Mouse (Mus musculus) lung, embryonic 16.5 days (tissue): ENCODE results near the gene Itpripl2. TPM values are rescaled to one million over a fixed set of nuclear protein-coding genes. Genes with fewer than 3 reads are reported as not detected.

Experiments used
- ATAC-seq: fragments of 200-750 bp; cut with Nextera tagmentation; 2 replicates; pipeline ENCODE4 v1.8.0; 2017; ENCODE audit warnings: low read depth, mild to moderate bottlenecking, moderate library complexity
- H3K27ac ChIP-seq: fragments of 300-500 bp; sonication (generic); 2 replicates; pipeline ENCODE4 v1.5.1; 2014; ENCODE audit warnings: mild to moderate bottlenecking, control low read depth, low read length
- H3K27me3 ChIP-seq: fragments of 300-500 bp; sonication (generic); 2 replicates; pipeline ENCODE4 v1.6.1; 2014; ENCODE audit warnings: low read depth, low read length, mixed read lengths; ENCODE audit not compliant: control insufficient read depth, insufficient read depth
- H3K36me3 ChIP-seq: fragments of 300-500 bp; sonication (generic); 2 replicates; pipeline ENCODE4 v1.6.1; 2014; ENCODE audit warnings: low read length; ENCODE audit not compliant: control insufficient read depth, insufficient read depth
- H3K4me1 ChIP-seq: fragments of 300-500 bp; sonication (generic); replicated peaks from 2 replicates; pipeline ENCODE4 v1.6.1; 2014; ENCODE audit warnings: low read length, mixed read lengths; ENCODE audit not compliant: control insufficient read depth, insufficient read depth
- H3K4me2 ChIP-seq: fragments of 300-500 bp; sonication (generic); 2 replicates; pipeline ENCODE4 v1.6.1; 2014; ENCODE audit warnings: low read depth, low read length, control low read depth
- H3K4me3 ChIP-seq: fragments of 300-500 bp; sonication (generic); 2 replicates; pipeline ENCODE4 v1.5.1; 2014; ENCODE audit warnings: mild to moderate bottlenecking, low read length, control low read depth
- H3K9ac ChIP-seq: fragments of 300-500 bp; sonication (generic); 2 replicates; pipeline ENCODE4 v1.6.1; 2014; ENCODE audit warnings: low read length, control low read depth
- H3K9me3 ChIP-seq: fragments of 300-500 bp; sonication (generic); 2 replicates; pipeline ENCODE4 v1.6.1; 2016; ENCODE audit warnings: low read length; ENCODE audit not compliant: control insufficient read depth
- WGBS: fragments of 180-500 bp; shearing (Covaris S2); extraction: QIAGEN DNeasy Blood & Tissue Kit; methylation state at CpG from one replicate; pipeline ENCODE4 v1.1.7; 2014; 5-methylcytosine and 5-hydroxymethylcytosine counted together
- polyA plus RNA-seq: library from polyadenylated mRNA; unstranded; fragments of >200 nt; fragmentation: Nextera tagmentation; extraction: Ambion mirVana; gene quantifications from 2 replicates; pipeline ENCODE4 v1.2.1, GENCODE M21; 2015

The Itpripl2 gene
- polyA plus RNA-seq, 1 experiment from 2014 or later: 6.9 TPM

- peaks cover 14% of the 10 kb centered on the region for H3K4me1 ChIP-seq
- no peaks in the 10 kb centered on the region for H3K27me3 ChIP-seq
- H3K4me3 ChIP-seq: no peak overlapping the region
- peak overlapping the region; percentile 45; the same call in 1 of the 2 replicates for H3K9ac ChIP-seq
- peak; percentile 85 for ATAC-seq
- WGBS: 36% methylated on average over 3 of the region's 3 CpGs
- peak overlapping the region; percentile 91 for H3K27ac ChIP-seq
- H3K36me3 ChIP-seq: no peaks in the 10 kb centered on the region
- no peak overlapping the region for H3K4me2 ChIP-seq
- H3K9me3 ChIP-seq: peaks cover 4% of the 10 kb centered on the region; the same call in 1 of the 2 replicates
Observed at GRCm38 (mm10) chr7:118478835-118479312, 12.9 kb downstream of the Itpripl2 start.

DNA sequence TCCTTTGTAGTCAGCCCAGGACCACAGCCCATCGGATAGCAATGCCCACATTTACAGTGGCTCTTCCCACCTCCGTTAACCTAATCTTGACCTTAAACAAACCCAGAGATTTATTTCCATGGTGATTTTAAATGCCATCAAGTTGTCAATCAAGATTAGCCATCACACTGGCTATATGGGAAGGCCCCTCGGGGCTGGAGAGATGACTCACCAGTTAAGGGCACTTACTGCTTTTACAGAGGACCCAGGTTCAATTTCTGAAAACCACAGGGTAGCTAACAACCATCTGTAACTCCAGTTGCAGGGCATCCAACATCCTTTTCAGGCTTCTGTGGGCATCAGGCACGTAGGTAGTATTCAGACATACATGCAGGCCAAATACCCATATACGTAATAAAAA, 15.3 kb downstream of the Itpripl2 start:
- no peak overlapping the region for H3K4me2 ChIP-seq
- no peak overlapping the region for H3K9ac ChIP-seq
- no peaks in the 10 kb centered on the region for H3K27me3 ChIP-seq
- H3K9me3 ChIP-seq: peaks cover 4% of the 10 kb centered on the region; the same call in 1 of the 2 replicates
- peaks cover 14% of the 10 kb centered on the region for H3K4me1 ChIP-seq
- ATAC-seq: no peak
- no peak overlapping the region for H3K4me3 ChIP-seq
- H3K36me3 ChIP-seq: no peaks in the 10 kb centered on the region
- 63% methylated on average over 5 of the region's 5 CpGs for WGBS
- H3K27ac ChIP-seq: no peak overlapping the region

- Histone ChIP-seq H3K9ac (no peak overlapping the region), H3K36me3 (no peaks in the 10 kb centered on the region), H3K27me3 (no peaks in the 10 kb centered on the region), H3K9me3 (peaks cover 4% of the 10 kb centered on the region; the same call in 1 of the 2 replicates), H3K27ac (no peak overlapping the region; the same call in 1 of the 2 replicates), H3K4me1 (peaks cover 17% of the 10 kb centered on the region), H3K4me2 (no peak overlapping the region), H3K4me3 (no peak overlapping the region)
- peak; percentile 13; the same call in 1 of the 2 replicates for ATAC-seq
- WGBS: 79% methylated on average over 7 of the region's 7 CpGs
Observed at GRCm38 (mm10) chr7:118475008-118475705, 16.6 kb downstream of the Itpripl2 start.

DNA sequence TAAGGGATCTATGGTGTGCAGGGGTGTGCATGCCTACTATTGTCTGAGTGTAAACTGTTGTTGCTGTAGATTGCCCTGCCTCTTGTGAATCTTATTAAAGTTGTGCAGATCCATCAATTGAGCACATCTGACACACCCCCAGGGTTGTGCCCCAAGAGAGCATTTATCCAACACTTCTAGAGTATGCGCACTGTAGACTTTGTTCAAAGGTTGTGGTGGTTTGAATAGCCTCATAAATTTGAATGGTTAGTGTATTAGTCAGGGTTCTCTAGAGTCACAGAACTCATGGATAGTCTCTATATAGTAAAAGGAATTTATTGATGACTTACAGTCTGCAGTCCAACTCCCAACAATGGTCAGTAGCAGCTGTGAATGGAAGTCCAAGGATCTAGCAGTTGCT, 18.9 kb downstream of the Itpripl2 start:
- H3K27ac ChIP-seq: no peak overlapping the region
- WGBS: 89% methylated on average over 1 of the region's 1 CpGs
- peaks cover 6% of the 10 kb centered on the region; the same call in 1 of the 2 replicates for H3K4me1 ChIP-seq
- peaks cover 4% of the 10 kb centered on the region; the same call in 1 of the 2 replicates for H3K9me3 ChIP-seq
- no peak for ATAC-seq
- H3K4me2 ChIP-seq: no peak overlapping the region
- H3K9ac ChIP-seq: no peak overlapping the region
- no peaks in the 10 kb centered on the region for H3K27me3 ChIP-seq
- no peaks in the 10 kb centered on the region for H3K36me3 ChIP-seq
- no peak overlapping the region for H3K4me3 ChIP-seq

- ATAC-seq: no peak
- Histone ChIP-seq H3K9me3 (no peaks in the 10 kb centered on the region), H3K27me3 (no peaks in the 10 kb centered on the region), H3K4me3 (no peak overlapping the region), H3K4me1 (peaks cover 13% of the 10 kb centered on the region; the same call in 1 of the 2 replicates), H3K27ac (no peak overlapping the region), H3K9ac (no peak overlapping the region), H3K36me3 (no peaks in the 10 kb centered on the region), H3K4me2 (no peak overlapping the region)
- WGBS: 82% methylated on average over 3 of the region's 3 CpGs
Observed at GRCm38 (mm10) chr7:118468060-118468459, 23.7 kb downstream of the Itpripl2 start.

DNA sequence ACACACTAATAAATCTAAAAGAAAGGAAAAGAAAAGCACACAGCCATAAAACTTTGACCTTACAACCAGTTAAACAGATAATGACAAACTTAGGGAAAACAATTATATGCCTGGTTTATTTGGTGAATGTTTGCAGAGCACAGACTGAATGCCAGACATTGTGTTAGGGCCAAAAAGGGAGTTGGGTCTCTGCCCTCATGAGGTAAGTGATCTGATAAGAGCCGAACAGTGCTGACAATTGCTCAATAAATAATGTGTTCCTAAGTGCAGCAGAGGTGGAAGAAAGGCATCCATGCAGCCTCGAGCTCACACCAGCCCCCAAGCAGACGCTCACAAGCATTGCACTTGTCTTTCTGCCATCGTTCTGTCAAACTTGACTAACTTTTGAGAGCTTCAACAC, 27.3 kb downstream of the Itpripl2 start:
- no peak for ATAC-seq
- H3K9ac ChIP-seq: no peak overlapping the region
- no peaks in the 10 kb centered on the region for H3K36me3 ChIP-seq
- WGBS: 21% methylated on average over 4 of the region's 4 CpGs
- H3K4me1 ChIP-seq: peaks cover 12% of the 10 kb centered on the region; the same call in 1 of the 2 replicates
- H3K9me3 ChIP-seq: no peaks in the 10 kb centered on the region
- no peak overlapping the region for H3K27ac ChIP-seq
- H3K27me3 ChIP-seq: no peaks in the 10 kb centered on the region
- H3K4me3 ChIP-seq: no peak overlapping the region
- H3K4me2 ChIP-seq: no peak overlapping the region

- WGBS: 54% methylated on average over 11 of the region's 11 CpGs
- Histone ChIP-seq H3K36me3 (no peaks in the 10 kb centered on the region), H3K27ac (no peak overlapping the region), H3K4me1 (peaks cover 12% of the 10 kb centered on the region; the same call in 1 of the 2 replicates), H3K27me3 (no peaks in the 10 kb centered on the region), H3K9me3 (no peaks in the 10 kb centered on the region), H3K4me3 (no peak overlapping the region), H3K9ac (no peak overlapping the region), H3K4me2 (no peak overlapping the region)
- no peak for ATAC-seq
Observed at GRCm38 (mm10) chr7:118462818-118463762, 28.7 kb downstream of the Itpripl2 start.

- Histone ChIP-seq H3K4me3 (no peak overlapping the region), H3K4me2 (no peak overlapping the region), H3K27ac (no peak overlapping the region), H3K4me1 (peaks cover 8% of the 10 kb centered on the region; the same call in 1 of the 2 replicates), H3K36me3 (no peaks in the 10 kb centered on the region), H3K9me3 (no peaks in the 10 kb centered on the region), H3K27me3 (no peaks in the 10 kb centered on the region), H3K9ac (no peak overlapping the region)
- no peak for ATAC-seq
- 38% methylated on average over 16 of the region's 16 CpGs for WGBS
Observed at GRCm38 (mm10) chr7:118461400-118462136, 30.2 kb downstream of the Itpripl2 start.
